Mouse (Mus musculus) limb, embryonic 10.5 days (tissue): Measurements from ENCODE around the gene Ano1. TPM values are rescaled to one million over a fixed set of nuclear protein-coding genes. Genes with fewer than 3 reads are reported as not detected.

Experiments
- DNase-seq: peaks from one replicate; pipeline ENCODE4 v3.0.0-alpha.2; 2017; ENCODE audit warnings: low spot score
- H3K27ac ChIP-seq: fragments of 300-500 bp; sonication (generic); 2 replicates; pipeline ENCODE4 v1.5.1; 2016; ENCODE audit warnings: mild to moderate bottlenecking
- H3K27me3 ChIP-seq: fragments of 300-500 bp; sonication (generic); 2 replicates; pipeline ENCODE4 v1.6.1; 2016; ENCODE audit warnings: low read depth, mild to moderate bottlenecking; ENCODE audit not compliant: poor library complexity, severe bottlenecking
- H3K36me3 ChIP-seq: fragments of 300-500 bp; sonication (generic); 2 replicates; pipeline ENCODE4 v1.6.1; 2016; ENCODE audit warnings: mild to moderate bottlenecking, moderate library complexity
- H3K4me1 ChIP-seq: fragments of 300-500 bp; sonication (generic); 2 replicates; pipeline ENCODE4 v1.6.1; 2016
- H3K4me3 ChIP-seq: fragments of 300-500 bp; sonication (generic); 2 replicates; pipeline ENCODE4 v1.5.1; 2016; ENCODE audit warnings: mild to moderate bottlenecking, moderate library complexity
- H3K9me3 ChIP-seq: fragments of 300-500 bp; sonication (generic); replicated peaks from 2 replicates; pipeline ENCODE4 v1.6.1; 2016; ENCODE audit warnings: mild to moderate bottlenecking
- WGBS: fragments of 180-500 bp; shearing (Covaris S2); methylation state at CpG from one replicate; pipeline ENCODE4 v1.1.7; 2016; 5-methylcytosine and 5-hydroxymethylcytosine counted together
- polyA plus RNA-seq: library from polyadenylated mRNA; unstranded; fragments of >200 nt; fragmentation: Nextera tagmentation; extraction: Ambion mirVana; gene quantifications from 2 replicates; pipeline ENCODE4 v1.2.1, GENCODE M21; 2016

The Ano1 gene
- 3.1 and 6.0 TPM in 2 replicates for polyA plus RNA-seq

- Histone ChIP-seq H3K27me3 (no peaks in the 10 kb centered on the region), H3K9me3 (no peaks in the 10 kb centered on the region), H3K4me1 (peaks cover 7% of the 10 kb centered on the region; the same call in 1 of the 2 replicates), H3K27ac (no peak within 1 kb of the TSS), H3K36me3 (no peaks in the 10 kb centered on the region), H3K4me3 (no peak within 1 kb of the TSS)
- 83% methylated on average over 9 of the region's 9 CpGs for WGBS
- no peak for DNase-seq
Observed at GRCm38 (mm10) chr7:144751833-144752232, at the start of gene Ano1. Gene Ano1 (minus strand): TSS chr7:144751974.

GRCm38 (mm10) chr7:144798471-144798870 lies 46.7 kb upstream of the Ano1 start:
- no peak overlapping the region for H3K27ac ChIP-seq
- H3K27me3 ChIP-seq = peaks cover 36% of the 10 kb centered on the region
- no peak overlapping the region for H3K4me3 ChIP-seq
- no peaks in the 10 kb centered on the region for H3K36me3 ChIP-seq
- no peaks in the 10 kb centered on the region for H3K9me3 ChIP-seq
- H3K4me1 ChIP-seq = peaks cover 7% of the 10 kb centered on the region; the same call in 1 of the 2 replicates
- peak; percentile 42 for DNase-seq
- 63% methylated on average over 1 of the region's 1 CpGs for WGBS

- Histone ChIP-seq H3K4me3 (no peak overlapping the region), H3K9me3 (no peaks in the 10 kb centered on the region), H3K36me3 (no peaks in the 10 kb centered on the region), H3K27ac (no peak overlapping the region), H3K27me3 (peaks cover 28% of the 10 kb centered on the region), H3K4me1 (peaks cover 7% of the 10 kb centered on the region; the same call in 1 of the 2 replicates)
- 67% methylated on average over 17 of the region's 17 CpGs for WGBS
- no peak for DNase-seq
Observed at GRCm38 (mm10) chr7:144796986-144797735, 45.4 kb upstream of the Ano1 start.

GRCm38 (mm10) chr7:144795976-144796474 lies 44.3 kb upstream of the Ano1 start:
- Histone ChIP-seq H3K4me3 (no peak overlapping the region), H3K36me3 (no peaks in the 10 kb centered on the region), H3K27me3 (peaks cover 24% of the 10 kb centered on the region), H3K9me3 (no peaks in the 10 kb centered on the region), H3K27ac (no peak overlapping the region), H3K4me1 (peaks cover 7% of the 10 kb centered on the region; the same call in 1 of the 2 replicates)
- WGBS = 75% methylated on average over 9 of the region's 9 CpGs
- DNase-seq = no peak

- peaks cover 17% of the 10 kb centered on the region; the same call in 1 of the 2 replicates for H3K27me3 ChIP-seq
- 90% methylated on average over 10 of the region's 10 CpGs for WGBS
Observed at GRCm38 (mm10) chr7:144793296-144793695, 41.5 kb upstream of the Ano1 start.

GRCm38 (mm10) chr7:144791426-144791825 lies 39.7 kb upstream of the Ano1 start:
- WGBS = 90% methylated on average over 7 of the region's 7 CpGs
- DNase-seq = no peak
- Histone ChIP-seq H3K4me1 (peaks cover 4% of the 10 kb centered on the region; the same call in 1 of the 2 replicates), H3K27me3 (peaks cover 20% of the 10 kb centered on the region; the same call in 1 of the 2 replicates), H3K27ac (no peak overlapping the region), H3K36me3 (no peaks in the 10 kb centered on the region), H3K9me3 (no peaks in the 10 kb centered on the region), H3K4me3 (no peak overlapping the region)

More at GRCm38 (mm10) chr7:144793296-144793695, 41.5 kb upstream of the Ano1 start:
- Histone ChIP-seq H3K36me3 (no peaks in the 10 kb centered on the region), H3K9me3 (no peaks in the 10 kb centered on the region), H3K27ac (no peak overlapping the region), H3K4me1 (peaks cover 7% of the 10 kb centered on the region; the same call in 1 of the 2 replicates), H3K4me3 (no peak overlapping the region)
- no peak for DNase-seq

GRCm38 (mm10) chr7:144789601-144790556 lies 38.1 kb upstream of the Ano1 start:
- H3K27me3 ChIP-seq = peaks cover 20% of the 10 kb centered on the region; the same call in 1 of the 2 replicates
- DNase-seq = peak; percentile 52
- WGBS = 45% methylated on average over 36 of the region's 36 CpGs
- peak overlapping the region; percentile 44 for H3K4me3 ChIP-seq
- H3K9me3 ChIP-seq = no peaks in the 10 kb centered on the region
- peaks cover 5% of the 10 kb centered on the region; the same call in 1 of the 2 replicates for H3K4me1 ChIP-seq
- peak overlapping the region; percentile 61 for H3K27ac ChIP-seq
- no peaks in the 10 kb centered on the region for H3K36me3 ChIP-seq

- no peaks in the 10 kb centered on the region for H3K9me3 ChIP-seq
- peak overlapping the region; percentile 3; the same call in 1 of the 2 replicates for H3K27ac ChIP-seq
- 54% methylated on average over 4 of the region's 4 CpGs for WGBS
- DNase-seq = no peak
- peaks cover 5% of the 10 kb centered on the region; the same call in 1 of the 2 replicates for H3K4me1 ChIP-seq
- no peak overlapping the region for H3K4me3 ChIP-seq
- H3K36me3 ChIP-seq = no peaks in the 10 kb centered on the region
- peaks cover 15% of the 10 kb centered on the region; the same call in 1 of the 2 replicates for H3K27me3 ChIP-seq
Observed at GRCm38 (mm10) chr7:144788631-144789030, 36.9 kb upstream of the Ano1 start.

- Histone ChIP-seq H3K9me3 (no peaks in the 10 kb centered on the region), H3K4me1 (peaks cover 5% of the 10 kb centered on the region; the same call in 1 of the 2 replicates), H3K4me3 (no peak overlapping the region), H3K36me3 (no peaks in the 10 kb centered on the region), H3K27me3 (peaks cover 15% of the 10 kb centered on the region; the same call in 1 of the 2 replicates), H3K27ac (peak overlapping the region; percentile 7; the same call in 1 of the 2 replicates)
- DNase-seq = no peak
- WGBS = 87% methylated on average over 5 of the region's 5 CpGs
Observed at GRCm38 (mm10) chr7:144787501-144787900, 35.7 kb upstream of the Ano1 start.

- Histone ChIP-seq H3K36me3 (no peaks in the 10 kb centered on the region), H3K4me1 (peaks cover 6% of the 10 kb centered on the region), H3K9me3 (no peaks in the 10 kb centered on the region), H3K27me3 (peaks cover 15% of the 10 kb centered on the region; the same call in 1 of the 2 replicates), H3K4me3 (no peak overlapping the region), H3K27ac (0 out of 2 replicates have a peak overlapping the region, but pooled peaks have one; percentile 36)
- 39% methylated on average over 3 of the region's 3 CpGs for WGBS
- DNase-seq = no peak
Observed at GRCm38 (mm10) chr7:144786571-144786970, 34.8 kb upstream of the Ano1 start.

- Histone ChIP-seq H3K36me3 (no peaks in the 10 kb centered on the region), H3K9me3 (no peaks in the 10 kb centered on the region), H3K4me1 (peaks cover 9% of the 10 kb centered on the region), H3K27ac (0 out of 2 replicates have a peak overlapping the region, but pooled peaks have one; percentile 14), H3K4me3 (no peak overlapping the region), H3K27me3 (peaks cover 14% of the 10 kb centered on the region; the same call in 1 of the 2 replicates)
- whole genome bisulfite sequencing = 72% methylated on average over 4 of the region's 4 CpGs
- no peak for DNase-seq
Observed at GRCm38 (mm10) chr7:144784176-144784575, 32.4 kb upstream of the Ano1 start.

GRCm38 (mm10) chr7:144782402-144782801 lies 30.6 kb upstream of the Ano1 start:
- DNase-seq = no peak
- Histone ChIP-seq H3K27me3 (no peaks in the 10 kb centered on the region), H3K9me3 (no peaks in the 10 kb centered on the region), H3K4me3 (no peak overlapping the region), H3K4me1 (peaks cover 9% of the 10 kb centered on the region), H3K36me3 (no peaks in the 10 kb centered on the region), H3K27ac (0 out of 2 replicates have a peak overlapping the region, but pooled peaks have one; percentile 25)
- 67% methylated on average over 1 of the region's 1 CpGs for WGBS
